Mouse (Mus musculus): ENCODE results near the gene Gm20518.

Gene Gm20518

DNA sequence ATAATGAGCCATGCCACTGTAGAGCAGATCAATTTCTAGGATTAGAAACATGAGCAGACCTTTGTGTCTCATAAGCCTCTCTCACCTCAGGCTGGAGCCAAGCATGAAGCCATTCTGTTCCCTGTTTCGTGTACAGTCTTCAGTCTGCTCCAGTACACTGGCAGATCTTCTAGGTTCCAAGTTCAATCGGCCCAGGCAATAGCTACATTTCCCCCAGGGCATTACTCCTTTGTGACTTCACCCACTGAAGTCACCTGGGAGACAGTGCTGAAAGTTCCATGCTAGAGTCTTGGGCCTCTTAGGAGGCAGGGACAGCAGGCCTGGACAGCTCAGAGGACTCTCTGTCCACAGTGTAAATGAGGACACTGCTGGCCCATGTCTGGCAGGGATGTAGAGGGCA, 2.5 kb upstream of the Gm20518 start, which contains the start of gene Tssk1:
Gene Tssk1 (plus strand): TSS at position 301 of the 400 bp plus-strand sequence.
- DNase-seq (ENCODE audit: low spot score), result no peak

GRCm38 (mm10) chr16:17892606-17893005, 1.1 kb upstream of the Gm20518 start:
- peak; percentile 16 for DNase-seq (ENCODE audit: low spot score)

DNA sequence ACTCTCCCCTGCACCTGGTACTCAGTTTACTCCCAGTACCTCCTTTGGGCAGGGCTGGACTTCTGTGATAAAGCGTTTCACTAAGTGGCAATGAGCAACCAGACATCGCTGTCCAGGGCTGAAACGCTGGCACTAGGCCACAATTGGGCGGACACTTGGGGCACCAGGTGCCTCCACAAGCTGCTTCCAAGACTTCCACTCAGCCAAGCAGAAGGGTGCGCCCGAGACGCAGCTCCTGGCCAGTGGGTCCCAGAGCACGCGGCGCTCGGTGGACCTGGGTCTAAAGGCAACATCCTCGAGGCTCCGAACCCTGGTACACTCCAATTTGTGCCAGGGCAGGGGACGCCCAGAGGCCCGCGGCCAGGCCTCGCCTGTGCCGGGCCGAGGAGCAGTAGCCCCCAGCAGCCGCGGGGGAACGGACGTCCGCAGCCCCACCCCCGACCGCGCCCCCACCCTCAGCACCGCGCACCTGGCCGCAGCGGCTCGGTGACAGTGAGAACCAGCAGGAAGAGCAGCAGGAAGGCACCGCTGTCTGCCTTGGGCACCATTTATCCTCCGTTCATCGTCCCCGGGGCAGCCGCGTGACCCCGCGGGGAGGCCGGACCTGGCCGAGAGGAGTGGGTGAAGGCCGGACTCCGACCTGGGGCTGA, 429 bp downstream of the Gm20518 start:
- peak; percentile 93 for DNase-seq (ENCODE audit: low spot score)

DNA sequence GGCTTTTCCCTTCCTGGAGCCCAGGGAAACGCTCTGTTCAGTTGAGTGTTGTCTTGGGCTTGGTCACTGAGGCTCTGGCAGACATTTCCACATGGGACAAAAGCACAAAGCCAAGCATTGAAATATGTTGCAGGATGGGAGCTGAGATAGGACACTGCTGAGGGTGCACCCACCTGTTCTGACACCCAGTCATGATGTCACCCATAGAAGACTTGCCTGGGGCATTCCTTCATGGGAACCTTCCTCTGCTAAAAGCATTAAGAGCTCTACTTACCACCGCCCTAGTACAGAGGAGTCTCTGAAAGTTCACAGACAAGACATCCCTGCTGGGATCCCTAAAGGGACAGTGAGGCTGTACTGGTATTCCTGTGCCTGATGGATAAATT, 1.1 kb downstream of the Gm20518 start:
- peak; percentile 15 for DNase-seq (ENCODE audit: low spot score)

DNA sequence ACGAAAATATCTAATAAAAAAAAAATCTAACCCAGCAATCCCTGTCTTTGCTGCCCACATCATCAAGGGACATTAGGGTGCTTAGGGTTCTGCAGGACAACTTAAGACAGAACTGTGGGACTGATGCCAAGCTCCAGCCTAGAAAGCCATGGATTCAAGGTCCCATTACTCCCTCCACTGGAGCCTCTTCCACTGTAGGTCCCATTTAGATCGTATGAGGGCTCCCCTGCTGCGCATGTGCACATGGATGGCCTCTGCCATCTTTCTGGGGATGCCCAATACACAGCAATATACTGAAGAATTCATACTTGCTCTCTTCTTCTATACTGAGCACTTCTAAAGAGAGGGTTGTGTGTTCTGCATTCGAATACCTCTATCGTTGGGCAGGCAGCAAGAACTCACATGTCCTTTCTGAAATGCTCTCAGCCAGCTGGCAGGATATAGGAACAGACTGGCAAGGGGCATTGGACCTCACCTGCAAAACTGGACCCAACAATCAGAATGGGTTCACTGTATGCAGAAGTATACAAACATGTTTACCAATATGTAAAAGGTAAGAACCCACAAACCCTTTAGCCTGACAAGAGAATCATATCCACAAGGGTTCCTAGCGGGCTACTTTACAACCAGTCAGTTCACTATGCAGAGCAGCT, 1.7 kb downstream of the Gm20518 start:
- DNase-seq (ENCODE audit: low spot score), result no peak

- no peak for DNase-seq (ENCODE audit: low spot score)
Measured at GRCm38 (mm10) chr16:17884116-17884515, 7.4 kb downstream of the Gm20518 start.

- DNase-seq (ENCODE audit: low spot score), result no peak
Measured at GRCm38 (mm10) chr16:17882196-17882595, 9.3 kb downstream of the Gm20518 start.

- no peak for DNase-seq (ENCODE audit: low spot score)
Measured at GRCm38 (mm10) chr16:17879571-17879970, 11.9 kb downstream of the Gm20518 start.

- no peak for DNase-seq (ENCODE audit: low spot score)
Measured at GRCm38 (mm10) chr16:17876096-17876495, 15.4 kb downstream of the Gm20518 start.

GRCm38 (mm10) chr16:17875174-17875573, 16.3 kb downstream of the Gm20518 start:
- no peak for DNase-seq (ENCODE audit: low spot score)

DNA sequence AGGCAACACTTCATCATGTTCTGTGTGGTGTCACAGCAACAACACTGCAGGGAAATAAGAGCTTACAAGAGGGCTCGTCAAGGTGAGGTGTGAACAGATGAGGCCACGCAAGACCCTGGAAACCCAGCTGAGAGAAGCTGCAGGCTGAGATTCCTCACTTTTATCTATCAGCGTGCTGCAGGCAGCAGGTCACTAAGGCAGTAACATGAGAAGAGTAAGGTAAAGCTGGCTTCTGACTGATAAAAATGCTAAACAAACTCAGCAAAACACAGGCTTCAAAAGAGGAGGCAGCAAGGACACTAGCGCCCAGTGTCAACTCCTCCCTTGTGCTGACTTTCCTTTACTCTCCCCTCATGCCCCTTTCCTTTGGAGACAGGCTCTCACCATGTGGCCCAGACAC, 18.5 kb downstream of the Gm20518 start:
- no peak for DNase-seq (ENCODE audit: low spot score)

GRCm38 (mm10) chr16:17871248-17871647, 20.2 kb downstream of the Gm20518 start:
- DNase-seq (ENCODE audit: low spot score), result no peak

GRCm38 (mm10) chr16:17865770-17866169, 25.7 kb downstream of the Gm20518 start:
- DNase-seq (ENCODE audit: low spot score), result no peak

GRCm38 (mm10) chr16:17865293-17865692, 26.2 kb downstream of the Gm20518 start:
- DNase-seq (ENCODE audit: low spot score), result no peak

GRCm38 (mm10) chr16:17858592-17858991, 32.9 kb downstream of the Gm20518 start:
- peak; percentile 38 for DNase-seq (ENCODE audit: low spot score)

GRCm38 (mm10) chr16:17857157-17857556, 34.3 kb downstream of the Gm20518 start:
- DNase-seq (ENCODE audit: low spot score), result no peak

GRCm38 (mm10) chr16:17853263-17853662, 38.2 kb downstream of the Gm20518 start:
- DNase-seq (ENCODE audit: low spot score), result no peak

DNA sequence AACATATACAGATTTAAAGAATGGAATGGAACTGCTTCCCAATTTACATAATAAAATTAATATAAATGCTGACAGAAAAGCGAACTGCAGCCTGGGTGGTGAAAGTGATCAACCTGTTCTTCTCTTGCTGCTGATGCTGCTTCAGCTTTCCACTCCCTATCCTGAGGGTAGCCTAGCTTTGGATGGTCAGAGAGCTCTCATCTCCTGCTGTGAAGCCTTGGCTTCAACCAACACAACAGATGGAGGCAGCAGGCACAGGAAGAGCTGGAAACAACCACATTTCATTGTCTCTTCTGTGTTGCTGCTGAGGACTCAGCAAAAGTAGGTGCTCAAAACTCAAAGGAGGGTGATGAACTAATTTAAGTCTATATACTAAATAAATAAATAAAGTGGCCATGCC, 39.6 kb downstream of the Gm20518 start:
- DNase-seq (ENCODE audit: low spot score), result no peak

GRCm38 (mm10) chr16:17851331-17851730, 40.1 kb downstream of the Gm20518 start:
- no peak for DNase-seq (ENCODE audit: low spot score)

DNA sequence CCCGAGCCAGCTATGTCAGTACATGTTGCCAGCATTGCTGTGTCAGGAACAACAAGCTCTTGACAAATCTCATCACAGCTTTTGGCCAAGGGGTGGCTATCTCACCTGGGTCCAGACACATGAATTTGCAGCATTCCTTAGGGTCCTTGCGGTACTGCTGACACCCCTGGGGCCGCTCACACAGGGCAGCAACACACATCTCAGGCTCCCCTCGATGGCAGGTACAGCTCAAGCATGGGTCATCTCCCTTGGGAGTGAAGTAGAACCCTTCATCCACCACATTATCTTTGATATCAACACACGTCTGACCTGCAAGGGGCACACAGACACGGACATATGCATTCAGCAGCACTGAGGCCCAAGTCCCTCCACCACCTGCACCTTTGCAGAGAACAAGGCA, 42.0 kb downstream of the Gm20518 start:
- no peak for DNase-seq (ENCODE audit: low spot score)

DNA sequence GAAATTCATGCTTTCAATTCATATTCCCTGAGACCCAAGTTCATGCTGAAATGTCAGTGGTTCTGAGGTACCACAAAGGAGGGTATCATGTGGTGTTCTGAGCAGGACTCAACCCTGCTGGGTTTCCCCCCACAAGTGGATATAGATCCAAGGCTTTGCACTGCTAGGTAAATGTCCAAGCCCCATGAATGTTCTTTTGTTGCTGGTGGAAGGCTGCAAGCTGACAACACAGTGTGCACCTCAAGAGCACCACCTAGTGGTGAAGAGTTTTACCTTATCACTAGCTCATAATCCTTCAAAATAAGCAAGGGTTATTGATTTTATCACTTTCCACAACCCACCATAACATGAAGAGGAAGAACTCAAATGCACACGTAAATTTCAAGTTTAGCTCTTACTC, 42.5 kb downstream of the Gm20518 start:
- DNase-seq (ENCODE audit: low spot score), result peak; percentile 80

GRCm38 (mm10) chr16:17848431-17848830, 43.0 kb downstream of the Gm20518 start:
- peak; percentile 83 for DNase-seq (ENCODE audit: low spot score)

GRCm38 (mm10) chr16:17843701-17844365, 47.6 kb downstream of the Gm20518 start:
- no peak for DNase-seq (ENCODE audit: low spot score)

Data from MN1 (cell line).